Mouse (Mus musculus): ENCODE results near the gene Hsf2bp. TPM values are rescaled to one million over a fixed set of nuclear protein-coding genes. Genes with fewer than 3 reads are reported as not detected.

Gene Hsf2bp
- total RNA-seq, 2 experiments from 2014 or later = 0.72 to 1.8 TPM

- DNase-seq (ENCODE audit: low spot score in 2 of 2) = no peak
These were observed 49.2 kb downstream of the Hsf2bp start for GRCm38 (mm10) chr17:31986915-31987314.

- DNase-seq (ENCODE audit: low spot score in 2 of 2) = no peak
These were observed 52.7 kb downstream of the Hsf2bp start for GRCm38 (mm10) chr17:31983491-31983890.

GRCm38 (mm10) chr17:31982326-31983190 lies 53.6 kb downstream of the Hsf2bp start:
- DNase-seq (ENCODE audit: low spot score in 2 of 2) = no peak

- DNase-seq (ENCODE audit: low spot score in 2 of 2) = no peak
These were observed 56.3 kb downstream of the Hsf2bp start for GRCm38 (mm10) chr17:31979888-31980287.

GRCm38 (mm10) chr17:31977131-31977530 lies 59.0 kb downstream of the Hsf2bp start:
- no peak for DNase-seq (ENCODE audit: low spot score in 2 of 2)

GRCm38 (mm10) chr17:31976501-31976900 lies 59.6 kb downstream of the Hsf2bp start:
- no peak for DNase-seq (ENCODE audit: low spot score in 2 of 2)

- no peak for DNase-seq (ENCODE audit: low spot score in 2 of 2)
These were observed 61.5 kb downstream of the Hsf2bp start for GRCm38 (mm10) chr17:31974694-31975093.

- no peak for DNase-seq (ENCODE audit: low spot score in 2 of 2)
These were observed 62.4 kb downstream of the Hsf2bp start for GRCm38 (mm10) chr17:31973664-31974230.

GRCm38 (mm10) chr17:31970890-31971289 lies 65.3 kb downstream of the Hsf2bp start:
- no peak for DNase-seq (ENCODE audit: low spot score in 2 of 2)

- no peak for DNase-seq (ENCODE audit: low spot score in 2 of 2)
These were observed 67.3 kb downstream of the Hsf2bp start for GRCm38 (mm10) chr17:31968801-31969200.

GRCm38 (mm10) chr17:31967311-31967710 lies 68.8 kb downstream of the Hsf2bp start:
- DNase-seq (ENCODE audit: low spot score in 2 of 2) = no peak

GRCm38 (mm10) chr17:31966566-31966965 lies 69.6 kb downstream of the Hsf2bp start:
- no peak for DNase-seq (ENCODE audit: low spot score in 2 of 2)

GRCm38 (mm10) chr17:31965623-31966022 lies 70.5 kb downstream of the Hsf2bp start:
- no peak for DNase-seq (ENCODE audit: low spot score in 2 of 2)

- no peak for DNase-seq (ENCODE audit: low spot score in 2 of 2)
These were observed 73.2 kb downstream of the Hsf2bp start for GRCm38 (mm10) chr17:31962930-31963329.

GRCm38 (mm10) chr17:31962281-31962680 lies 73.9 kb downstream of the Hsf2bp start:
- DNase-seq (ENCODE audit: low spot score in 2 of 2) = no peak

GRCm38 (mm10) chr17:31954551-31955140 lies 81.5 kb downstream of the Hsf2bp start:
- DNase-seq (ENCODE audit: low spot score in 2 of 2) = no peak

GRCm38 (mm10) chr17:31949076-31949475 lies 87.1 kb downstream of the Hsf2bp start:
- no peak for DNase-seq (ENCODE audit: low spot score in 2 of 2)

- DNase-seq (ENCODE audit: low spot score in 2 of 2) = no peak
These were observed 89.7 kb downstream of the Hsf2bp start for GRCm38 (mm10) chr17:31946436-31946835.

- no peak for DNase-seq (ENCODE audit: low spot score in 2 of 2)
These were observed 92.1 kb downstream of the Hsf2bp start for GRCm38 (mm10) chr17:31943881-31944539.

- no peak for DNase-seq (ENCODE audit: low spot score in 2 of 2)
These were observed 94.5 kb downstream of the Hsf2bp start for GRCm38 (mm10) chr17:31941616-31942015.

GRCm38 (mm10) chr17:31940607-31941006 lies 95.5 kb downstream of the Hsf2bp start:
- no peak for DNase-seq (ENCODE audit: low spot score in 2 of 2)
